Mouse (Mus musculus) right cerebral cortex, postnatal 25 days (tissue): Measurements from ENCODE around the gene 5430427O19Rik.

ENCODE experiments used
- DNase-seq: peaks from one replicate; pipeline ENCODE4 v3.0.0; 2022

Gene 5430427O19Rik

GRCm38 (mm10) chrX:85869914-85870483, at the start of gene 5430427O19Rik:
TSS of gene 5430427O19Rik (plus strand) at chrX:85870354.
- no peak for DNase-seq

- no peak for DNase-seq
These were observed 42.3 kb upstream of the 5430427O19Rik start for GRCm38 (mm10) chrX:85827719-85828453.

- no peak for DNase-seq
These were observed 41.2 kb upstream of the 5430427O19Rik start for GRCm38 (mm10) chrX:85829000-85829399.

GRCm38 (mm10) chrX:85839174-85839573, 31.0 kb upstream of the 5430427O19Rik start:
- no peak for DNase-seq

DNA sequence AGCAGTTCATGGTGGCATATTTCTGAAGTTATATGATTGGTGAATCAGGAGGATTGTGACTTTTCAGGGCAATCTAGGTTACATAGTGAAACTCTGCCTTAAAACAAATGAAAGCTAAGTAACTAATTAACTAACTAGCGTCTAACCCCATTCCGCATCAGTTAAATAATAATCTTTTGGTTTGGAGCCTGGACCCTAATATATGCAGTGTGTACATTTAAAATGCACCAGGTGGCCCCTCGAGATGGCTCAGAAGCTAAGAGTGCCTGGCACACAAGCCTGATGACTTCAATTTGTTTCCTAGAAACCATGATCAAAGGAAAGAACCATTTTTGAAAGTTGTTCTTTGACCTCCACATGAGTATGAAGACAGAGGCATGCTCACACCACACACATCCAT, 14.2 kb upstream of the 5430427O19Rik start:
- no peak for DNase-seq

DNA sequence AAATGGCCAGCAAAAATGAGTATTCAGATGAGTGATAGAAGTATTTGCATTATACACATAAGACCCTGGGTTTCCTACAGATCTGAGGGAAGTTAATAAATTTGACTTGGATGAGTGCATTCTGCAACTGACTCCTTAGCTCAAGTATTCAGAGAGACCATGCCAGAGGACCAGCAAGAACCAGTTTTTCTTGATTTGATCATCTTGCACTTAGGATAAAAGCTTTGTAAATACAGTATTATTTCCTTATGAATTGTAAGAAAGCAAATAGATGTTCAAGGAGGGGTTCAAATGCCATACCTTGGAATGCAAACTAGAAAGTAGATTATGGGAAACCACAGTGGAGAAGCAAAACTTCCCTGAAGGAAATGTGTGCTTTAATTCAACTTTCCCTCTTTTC, 13.0 kb upstream of the 5430427O19Rik start:
- DNase-seq: no peak

GRCm38 (mm10) chrX:85868079-85868478, 2.1 kb upstream of the 5430427O19Rik start:
- no peak for DNase-seq

DNA sequence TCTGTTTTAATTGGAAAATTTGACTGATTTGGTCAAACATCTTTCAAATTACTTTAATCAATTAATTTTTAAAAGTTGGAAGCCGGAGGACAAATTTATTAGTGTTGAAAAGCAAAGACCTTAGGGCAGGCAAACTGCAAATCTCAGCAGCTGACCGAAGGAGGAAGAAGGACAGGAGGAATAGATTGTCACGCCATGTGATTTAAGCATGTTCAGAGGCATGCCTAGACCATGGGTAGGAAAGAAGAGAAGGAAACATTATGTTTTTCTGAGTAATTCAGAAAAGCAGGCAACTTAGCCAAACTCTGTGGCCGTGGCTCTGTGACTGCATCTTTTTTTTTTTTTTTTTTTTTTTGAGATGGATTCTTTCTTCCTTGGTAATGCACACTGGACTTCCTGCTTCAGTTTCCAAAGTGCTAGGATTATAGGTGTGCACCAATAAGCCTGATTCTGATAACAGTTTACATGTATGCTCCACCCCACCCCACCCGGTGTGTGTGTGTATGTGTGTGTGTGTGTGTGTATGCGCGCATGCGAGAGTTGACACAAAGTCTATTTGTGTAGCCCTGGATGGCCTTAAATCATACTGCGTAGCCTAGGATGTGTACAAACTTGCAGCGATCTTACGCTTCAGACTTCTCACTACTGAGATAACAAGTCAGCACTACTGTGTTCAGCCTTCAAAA, 1.4 kb downstream of the 5430427O19Rik start:
- DNase-seq: no peak

GRCm38 (mm10) chrX:85874367-85874766, 4.2 kb downstream of the 5430427O19Rik start:
- DNase-seq: no peak

DNA sequence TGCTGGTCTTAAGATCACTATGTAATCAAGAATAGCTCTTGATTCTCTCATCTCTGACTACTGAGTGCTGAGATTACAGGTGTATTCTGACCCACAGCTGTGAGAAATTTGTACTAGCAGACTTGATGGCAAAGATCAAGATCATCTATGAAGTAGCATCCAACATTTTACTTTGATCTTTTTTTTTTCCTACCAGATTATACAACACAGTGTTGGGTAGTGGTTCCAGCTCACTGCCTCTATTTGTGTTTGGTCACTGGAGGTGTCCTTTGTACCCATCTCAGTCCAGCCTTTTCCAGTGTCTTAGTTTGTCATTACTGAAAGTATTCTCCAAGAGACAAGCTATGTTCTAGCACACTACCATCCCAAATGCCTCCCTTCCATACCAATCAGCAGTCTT, 5.8 kb downstream of the 5430427O19Rik start:
- no peak for DNase-seq

- no peak for DNase-seq
These were observed 7.6 kb downstream of the 5430427O19Rik start for GRCm38 (mm10) chrX:85877747-85878146.

DNA sequence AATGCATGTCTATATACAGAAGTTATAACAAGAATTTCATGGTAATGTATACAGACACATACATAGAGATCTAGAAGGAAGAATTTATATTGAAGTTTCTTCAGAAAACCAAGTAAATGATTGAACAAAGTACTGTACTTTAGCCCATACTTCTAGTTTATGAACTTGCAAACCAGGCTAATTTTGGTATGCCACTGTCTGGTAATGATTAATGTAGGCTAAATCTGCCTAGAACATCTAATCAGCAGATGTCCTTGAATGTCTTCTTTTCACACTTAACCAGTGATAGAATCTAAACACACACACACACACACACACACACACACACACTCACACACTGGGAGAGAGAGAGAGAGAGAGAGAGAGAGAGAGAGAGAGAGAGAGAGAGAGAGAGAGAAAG, 8.1 kb downstream of the 5430427O19Rik start:
- no peak for DNase-seq

- DNase-seq: no peak
These were observed 9.2 kb downstream of the 5430427O19Rik start for GRCm38 (mm10) chrX:85879198-85879977.

DNA sequence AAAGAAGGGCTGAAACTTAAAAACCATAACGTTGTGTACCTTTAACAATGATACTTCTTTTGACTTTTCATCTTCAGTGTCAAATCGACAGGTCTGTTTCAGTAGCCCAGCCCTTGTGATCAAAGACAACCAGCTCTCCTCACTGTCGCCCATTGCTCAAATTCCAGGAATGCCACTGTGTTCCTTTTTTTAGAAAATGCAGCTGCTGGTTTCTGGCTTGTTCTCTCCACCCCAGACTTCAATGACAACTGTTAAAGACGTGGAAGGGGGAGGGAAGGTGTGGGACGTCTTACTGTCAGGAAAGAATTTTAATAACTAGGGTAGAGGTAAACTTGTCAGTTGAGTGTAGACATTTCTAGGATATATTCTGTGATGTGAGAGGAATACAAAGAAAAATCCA, 16.5 kb downstream of the 5430427O19Rik start:
- DNase-seq: no peak

DNA sequence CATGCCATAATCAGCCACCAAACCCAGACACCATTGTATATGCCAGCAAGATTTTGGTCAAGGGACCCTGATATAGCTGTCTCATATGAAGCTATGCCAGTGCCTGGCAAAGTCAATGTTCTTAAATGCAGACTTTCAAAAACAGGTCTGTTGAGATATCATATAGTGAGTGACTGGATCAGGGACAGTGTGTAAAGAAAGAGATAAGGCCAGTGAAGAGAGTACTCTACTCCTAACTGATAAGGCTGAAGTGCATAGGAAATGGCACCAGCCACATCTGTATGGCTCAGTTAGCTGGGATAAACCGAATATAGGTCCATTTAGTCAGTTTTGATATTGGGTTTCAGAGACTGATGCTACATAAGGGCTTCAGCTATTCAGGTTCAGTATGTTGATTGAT, 31.0 kb downstream of the 5430427O19Rik start:
- no peak for DNase-seq

DNA sequence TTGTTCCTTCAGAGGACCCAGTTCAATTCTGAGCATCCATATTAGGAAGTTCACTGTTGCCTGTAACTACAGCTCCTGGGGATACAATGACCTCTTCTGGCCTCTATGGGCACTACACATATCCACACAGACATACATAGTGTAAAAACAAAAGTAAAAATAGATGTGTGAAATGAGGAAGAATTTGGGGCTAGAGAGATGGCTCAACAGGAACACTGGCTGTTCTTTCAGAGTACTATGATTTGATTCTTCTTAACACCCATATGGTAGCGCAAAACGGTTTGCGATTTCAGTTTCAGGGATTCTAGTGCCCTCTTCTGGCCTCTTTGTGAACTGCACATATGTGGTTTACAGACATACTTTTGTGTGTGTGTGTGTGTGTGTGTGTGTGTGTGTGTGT, 48.9 kb downstream of the 5430427O19Rik start:
- no peak for DNase-seq

DNA sequence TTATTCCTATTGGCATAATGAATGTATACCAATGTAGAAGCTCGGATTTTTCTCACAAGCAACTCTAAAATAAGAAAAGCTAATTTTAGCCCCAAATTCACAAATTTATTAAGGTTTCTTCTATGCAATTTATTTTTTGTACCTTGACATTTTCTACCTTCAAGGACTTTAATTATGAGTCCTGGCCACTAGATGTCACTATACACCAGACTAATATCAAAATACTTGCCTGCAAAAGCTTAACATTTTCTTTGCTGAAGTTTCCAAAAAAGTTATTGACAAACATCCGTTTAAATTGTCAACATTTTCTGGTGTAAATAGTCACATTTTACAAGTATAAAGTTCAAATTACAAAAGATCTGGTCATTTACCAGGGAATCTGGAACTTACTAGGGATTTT, 62.8 kb downstream of the 5430427O19Rik start:
- DNase-seq: no peak
